Mouse (Mus musculus) brain, embryonic 14.5 days (tissue): ENCODE measurements around the gene Slc35f6.

Experiments
- CTCF ChIP-seq: fragments of 200-500 bp; IDR thresholded peaks from 2 replicates; pipeline ENCODE4 v1.5.1; 2012; ENCODE audit warnings: inconsistent platforms, mild to moderate bottlenecking, moderate library complexity, borderline replicate concordance; ENCODE audit not compliant: insufficient read depth, insufficient read length; ENCODE audit errors: extremely low read depth
- POLR2A ChIP-seq: fragments of 200-500 bp; IDR thresholded peaks from 2 replicates; pipeline ENCODE4 v1.6.1; 2012; ENCODE audit warnings: mild to moderate bottlenecking, inconsistent platforms, borderline replicate concordance; ENCODE audit not compliant: poor library complexity, insufficient read depth, insufficient read length, severe bottlenecking; ENCODE audit errors: extremely low read depth

DNA sequence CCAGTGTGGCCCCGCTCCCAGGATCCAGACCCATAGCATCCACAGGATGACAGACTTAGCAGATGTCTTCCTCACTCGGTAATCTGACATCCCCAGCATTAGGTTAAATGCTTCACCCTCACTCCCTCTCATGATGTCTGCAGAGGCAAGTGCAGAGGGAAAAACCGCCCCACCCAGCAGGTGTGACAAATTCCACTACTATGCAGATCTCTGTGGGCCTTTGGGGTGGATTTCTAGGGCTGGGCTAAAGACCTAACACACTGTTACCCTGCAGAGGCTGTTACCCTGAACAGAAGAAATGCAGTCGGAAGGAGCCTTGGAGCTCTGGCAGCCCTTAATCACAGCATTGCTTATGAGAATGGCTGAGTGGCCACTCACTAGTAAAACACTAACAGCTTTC, 11.3 kb downstream of the Slc35f6 start:
- TF ChIP-seq CTCF (no peak), POLR2A (no peak)
